Mouse (Mus musculus) embryo, embryonic 9.5 days (tissue): ENCODE measurements around the gene Stk24.

ENCODE experiments used
- DNase-seq: peaks from one replicate; pipeline ENCODE4 v3.0.0-alpha.2; 2017; ENCODE audit errors: extremely low spot score

The Stk24 gene

GRCm38 (mm10) chr14:121263912-121264311, 115.9 kb downstream of the Stk24 start:
- no peak for DNase-seq

GRCm38 (mm10) chr14:121262606-121263005, 117.2 kb downstream of the Stk24 start:
- DNase-seq, result no peak

- no peak for DNase-seq
Observed at GRCm38 (mm10) chr14:121261229-121261879, 118.5 kb downstream of the Stk24 start.

- peak; percentile 51 for DNase-seq
Observed at GRCm38 (mm10) chr14:121259789-121260188, 120.0 kb downstream of the Stk24 start.

GRCm38 (mm10) chr14:121259332-121259731, 120.5 kb downstream of the Stk24 start:
- no peak for DNase-seq

- no peak for DNase-seq
Observed at GRCm38 (mm10) chr14:121256896-121257295, 122.9 kb downstream of the Stk24 start.

- no peak for DNase-seq
Observed at GRCm38 (mm10) chr14:121255469-121255868, 124.3 kb downstream of the Stk24 start.

GRCm38 (mm10) chr14:121254869-121255268, 124.9 kb downstream of the Stk24 start:
- DNase-seq, result no peak

- DNase-seq, result no peak
Observed at GRCm38 (mm10) chr14:121252542-121252941, 127.3 kb downstream of the Stk24 start.

GRCm38 (mm10) chr14:121251708-121252107, 128.1 kb downstream of the Stk24 start:
- no peak for DNase-seq

GRCm38 (mm10) chr14:121251099-121251498, 128.7 kb downstream of the Stk24 start:
- DNase-seq, result no peak

GRCm38 (mm10) chr14:121248346-121248745, 131.5 kb downstream of the Stk24 start:
- no peak for DNase-seq

GRCm38 (mm10) chr14:121247287-121247686, 132.5 kb downstream of the Stk24 start:
- peak; percentile 31 for DNase-seq

- DNase-seq, result no peak
Observed at GRCm38 (mm10) chr14:121246048-121246731, 133.6 kb downstream of the Stk24 start.

GRCm38 (mm10) chr14:121244104-121244503, 135.7 kb downstream of the Stk24 start:
- no peak for DNase-seq

GRCm38 (mm10) chr14:121239386-121239785, 140.4 kb downstream of the Stk24 start:
- no peak for DNase-seq

GRCm38 (mm10) chr14:121238727-121239126, 141.1 kb downstream of the Stk24 start:
- DNase-seq, result no peak

- DNase-seq, result no peak
Observed at GRCm38 (mm10) chr14:121236736-121237135, 143.1 kb downstream of the Stk24 start.
